Mouse (Mus musculus) forebrain, embryonic 11.5 days (tissue): Measurements from ENCODE around the gene Rpl10. TPM values are rescaled to one million over a fixed set of nuclear protein-coding genes. Genes with fewer than 3 reads are reported as not detected.

Source experiments
- ATAC-seq: fragments of 200-750 bp; cut with Nextera tagmentation; replicated peaks from 2 replicates; pipeline ENCODE4 v1.8.0; 2017; ENCODE audit warnings: moderate TSS enrichment; ENCODE audit not compliant: low FRiP score
- DNase-seq: peaks from one replicate; pipeline ENCODE4 v3.0.0-alpha.2; 2017; ENCODE audit warnings: low spot score
- H3K27ac ChIP-seq: fragments of 300-500 bp; sonication (generic); 2 replicates; pipeline ENCODE4 v1.5.1; 2014; ENCODE audit warnings: low read depth, low read length
- H3K27me3 ChIP-seq: fragments of 300-500 bp; sonication (generic); 2 replicates; pipeline ENCODE4 v1.6.1; 2014; ENCODE audit warnings: mild to moderate bottlenecking, low read length, mixed read lengths; ENCODE audit not compliant: control insufficient read depth, insufficient read depth
- H3K36me3 ChIP-seq: fragments of 300-500 bp; sonication (generic); 2 replicates; pipeline ENCODE4 v1.6.1; 2014; ENCODE audit warnings: mild to moderate bottlenecking, low read length, moderate library complexity, mixed read lengths; ENCODE audit not compliant: control insufficient read depth, insufficient read depth
- H3K4me1 ChIP-seq: fragments of 300-500 bp; sonication (generic); replicated peaks from 2 replicates; pipeline ENCODE4 v1.6.1; 2014; ENCODE audit warnings: low read length, mixed read lengths; ENCODE audit not compliant: control insufficient read depth, insufficient read depth
- H3K4me2 ChIP-seq: fragments of 300-500 bp; sonication (generic); 2 replicates; pipeline ENCODE4 v1.6.1; 2014; ENCODE audit warnings: low read depth, mild to moderate bottlenecking, low read length, moderate library complexity, mixed read lengths; ENCODE audit not compliant: severe bottlenecking
- H3K4me3 ChIP-seq: fragments of 300-500 bp; sonication (generic); 2 replicates; pipeline ENCODE4 v1.5.1; 2014; ENCODE audit warnings: low read depth, low read length
- H3K9ac ChIP-seq: fragments of 300-500 bp; sonication (generic); 2 replicates; pipeline ENCODE4 v1.6.1; 2014; ENCODE audit warnings: low read length
- H3K9me3 ChIP-seq: fragments of 300-500 bp; sonication (generic); 2 replicates; pipeline ENCODE4 v1.6.1; 2016; ENCODE audit warnings: low read length, mixed read lengths; ENCODE audit not compliant: control insufficient read depth
- WGBS: fragments of 180-500 bp; shearing (Covaris S2); extraction: QIAGEN DNeasy Blood & Tissue Kit; methylation state at CpG from one replicate; pipeline ENCODE4 v1.1.7; 2014; 5-methylcytosine and 5-hydroxymethylcytosine counted together
- polyA plus RNA-seq: library from polyadenylated mRNA; unstranded; fragments of >200 nt; fragmentation: Nextera tagmentation; extraction: Ambion mirVana; gene quantifications from 2 replicates; pipeline ENCODE4 v1.2.1, GENCODE M21; 2014

Gene Rpl10
- polyA plus RNA-seq: 614 and 677 TPM in 2 replicates

- H3K36me3 ChIP-seq: no peaks in the 10 kb centered on the region; the same call in 1 of the 2 replicates
- peak within 1 kb of the TSS; percentile 58 for H3K4me2 ChIP-seq
- peak within 1 kb of the TSS; percentile 42 for H3K4me3 ChIP-seq
- no peaks in the 10 kb centered on the region for H3K27me3 ChIP-seq
- no peaks in the 10 kb centered on the region for H3K9me3 ChIP-seq
- no peaks in the 10 kb centered on the region for H3K4me1 ChIP-seq
- peak; percentile 95 for ATAC-seq
- peak within 1 kb of the TSS; percentile 72 for H3K9ac ChIP-seq
- DNase-seq: peak; percentile 93
- peak within 1 kb of the TSS; percentile 95 for H3K27ac ChIP-seq
- 19% methylated on average over 42 of the region's 42 CpGs for WGBS
Measured at GRCm38 (mm10) chrX:74270062-74270901, at the start of gene Rpl10. Rpl10 (plus strand) TSS chrX:74270812.

- H3K27ac ChIP-seq: no peak overlapping the region
Measured at GRCm38 (mm10) chrX:74230038-74230437, 40.6 kb upstream of the Rpl10 start.

GRCm38 (mm10) chrX:74233196-74233595, 37.4 kb upstream of the Rpl10 start:
- Histone ChIP-seq H3K36me3 (peaks cover 8% of the 10 kb centered on the region), H3K27ac (no peak overlapping the region), H3K4me2 (no peak overlapping the region), H3K9me3 (no peaks in the 10 kb centered on the region), H3K9ac (no peak overlapping the region), H3K4me1 (no peaks in the 10 kb centered on the region), H3K4me3 (no peak overlapping the region), H3K27me3 (no peaks in the 10 kb centered on the region)
- ATAC-seq (no peak), DNase-seq (no peak)
- whole genome bisulfite sequencing: 94% methylated on average over 5 of the region's 5 CpGs

More at GRCm38 (mm10) chrX:74230038-74230437, 40.6 kb upstream of the Rpl10 start:
- WGBS: 82% methylated on average over 1 of the region's 1 CpGs
- no peak for ATAC-seq
- DNase-seq: no peak
- no peaks in the 10 kb centered on the region for H3K27me3 ChIP-seq
- H3K4me3 ChIP-seq: no peak overlapping the region
- no peak overlapping the region for H3K4me2 ChIP-seq
- no peaks in the 10 kb centered on the region for H3K9me3 ChIP-seq
- no peaks in the 10 kb centered on the region for H3K4me1 ChIP-seq
- peaks cover 8% of the 10 kb centered on the region for H3K36me3 ChIP-seq
- no peak overlapping the region for H3K9ac ChIP-seq

GRCm38 (mm10) chrX:74240332-74240731, 30.3 kb upstream of the Rpl10 start:
- no peak for DNase-seq
- 88% methylated on average over 4 of the region's 4 CpGs for WGBS

GRCm38 (mm10) chrX:74243396-74243795, 27.2 kb upstream of the Rpl10 start:
- Histone ChIP-seq H3K9me3 (no peaks in the 10 kb centered on the region), H3K27me3 (no peaks in the 10 kb centered on the region), H3K36me3 (peaks cover 3% of the 10 kb centered on the region; the same call in 1 of the 2 replicates), H3K27ac (no peak overlapping the region), H3K9ac (no peak overlapping the region), H3K4me1 (no peaks in the 10 kb centered on the region), H3K4me3 (peak overlapping the region; percentile 54; the same call in 1 of the 2 replicates), H3K4me2 (peak overlapping the region; percentile 61; the same call in 1 of the 2 replicates)
- DNase-seq: no peak
- WGBS: 86% methylated on average over 2 of the region's 2 CpGs
- ATAC-seq: no peak

More at GRCm38 (mm10) chrX:74240332-74240731, 30.3 kb upstream of the Rpl10 start:
- Histone ChIP-seq H3K4me2 (no peak overlapping the region), H3K9me3 (no peaks in the 10 kb centered on the region), H3K27ac (no peak overlapping the region), H3K27me3 (no peaks in the 10 kb centered on the region), H3K36me3 (peaks cover 6% of the 10 kb centered on the region; the same call in 1 of the 2 replicates), H3K9ac (no peak overlapping the region), H3K4me3 (no peak overlapping the region), H3K4me1 (no peaks in the 10 kb centered on the region)
- no peak for ATAC-seq

GRCm38 (mm10) chrX:74243807-74244206, 26.8 kb upstream of the Rpl10 start:
- Histone ChIP-seq H3K27me3 (no peaks in the 10 kb centered on the region), H3K36me3 (peaks cover 3% of the 10 kb centered on the region; the same call in 1 of the 2 replicates), H3K4me1 (no peaks in the 10 kb centered on the region), H3K9ac (peak overlapping the region; percentile 29; the same call in 1 of the 2 replicates), H3K27ac (no peak overlapping the region), H3K4me2 (peak overlapping the region; percentile 61), H3K9me3 (no peaks in the 10 kb centered on the region), H3K4me3 (peak overlapping the region; percentile 54)
- ATAC-seq (no peak), DNase-seq (no peak)
- WGBS: 72% methylated on average over 3 of the region's 3 CpGs

- Histone ChIP-seq H3K36me3 (peaks cover 3% of the 10 kb centered on the region; the same call in 1 of the 2 replicates), H3K27me3 (no peaks in the 10 kb centered on the region), H3K9me3 (no peaks in the 10 kb centered on the region), H3K27ac (no peak overlapping the region), H3K4me2 (peak overlapping the region; percentile 61), H3K4me1 (no peaks in the 10 kb centered on the region), H3K4me3 (peak overlapping the region; percentile 54), H3K9ac (peak overlapping the region; percentile 76)
- 33% methylated on average over 3 of the region's 3 CpGs for WGBS
- 0 out of 2 replicates have a peak, but pooled peaks have one; percentile 15 for ATAC-seq
- peak; percentile 63 for DNase-seq
Measured at GRCm38 (mm10) chrX:74244614-74245083, 26.0 kb upstream of the Rpl10 start.

GRCm38 (mm10) chrX:74245107-74245506, 25.5 kb upstream of the Rpl10 start:
- no peak overlapping the region for H3K27ac ChIP-seq
- peaks cover 3% of the 10 kb centered on the region; the same call in 1 of the 2 replicates for H3K36me3 ChIP-seq
- H3K4me1 ChIP-seq: no peaks in the 10 kb centered on the region
- no peak for ATAC-seq
- no peaks in the 10 kb centered on the region for H3K9me3 ChIP-seq
- 33% methylated on average over 1 of the region's 1 CpGs for WGBS
- peak overlapping the region; percentile 76 for H3K9ac ChIP-seq
- DNase-seq: no peak
- no peaks in the 10 kb centered on the region for H3K27me3 ChIP-seq
- H3K4me3 ChIP-seq: peak overlapping the region; percentile 54
- H3K4me2 ChIP-seq: peak overlapping the region; percentile 61
